Mouse (Mus musculus): Measurements from ENCODE around the gene AC131692.1.

GRCm38 (mm10) chr19:6126789-6127580 is 32.8 kb downstream of the AC131692.1 start:
- TF ChIP-seq CTCF (IDR thresholded peaks at IDR 0.05; ENCODE audit: low read depth, low read length) = no peak
- TF ChIP-seq POLR2A (IDR thresholded peaks at IDR 0.05; ENCODE audit: borderline replicate concordance, low read depth, low read length) = no peak

Measured in bone marrow macrophage, adult 2 months (primary cell).